Mouse (Mus musculus) liver, embryonic 12.5 days (tissue): ENCODE measurements around the gene Fbxw2. TPM values are rescaled to one million over a fixed set of nuclear protein-coding genes. Genes with fewer than 3 reads are reported as not detected.
"Not testable (repeated sequence)": the region's sequence is repeated elsewhere in the genome, so short reads cannot be mapped to it uniquely, and the experiment has no call there.

Experiments
- ATAC-seq: fragments of 200-750 bp; cut with Nextera tagmentation; 2 replicates; pipeline ENCODE4 v1.8.0; 2017; ENCODE audit warnings: moderate number of reproducible peaks, mild to moderate bottlenecking, moderate library complexity
- H3K27ac ChIP-seq: fragments of 300-500 bp; sonication (generic); 2 replicates; pipeline ENCODE4 v1.5.1; 2016; ENCODE audit warnings: mild to moderate bottlenecking
- H3K27me3 ChIP-seq: fragments of 300-500 bp; sonication (generic); replicated peaks from 2 replicates; pipeline ENCODE4 v1.6.1; 2016; ENCODE audit warnings: mild to moderate bottlenecking, moderate library complexity
- H3K36me3 ChIP-seq: fragments of 300-500 bp; sonication (generic); 2 replicates; pipeline ENCODE4 v1.6.1; 2016; ENCODE audit warnings: mild to moderate bottlenecking, moderate library complexity
- H3K4me1 ChIP-seq: fragments of 300-500 bp; sonication (generic); 2 replicates; pipeline ENCODE4 v1.6.1; 2016
- H3K4me2 ChIP-seq: fragments of 300-500 bp; sonication (generic); 2 replicates; pipeline ENCODE4 v1.6.1; 2016; ENCODE audit warnings: mild to moderate bottlenecking, moderate library complexity
- H3K4me3 ChIP-seq: fragments of 300-500 bp; sonication (generic); 2 replicates; pipeline ENCODE4 v1.5.1; 2016; ENCODE audit warnings: mild to moderate bottlenecking, moderate library complexity
- H3K9ac ChIP-seq: fragments of 300-500 bp; sonication (generic); 2 replicates; pipeline ENCODE4 v1.6.1; 2016; ENCODE audit warnings: mild to moderate bottlenecking, moderate library complexity
- H3K9me3 ChIP-seq: fragments of 300-500 bp; sonication (generic); replicated peaks from 2 replicates; pipeline ENCODE4 v1.6.1; 2016; ENCODE audit warnings: mild to moderate bottlenecking, moderate library complexity
- WGBS: fragments of 180-500 bp; shearing (Covaris S2); methylation state at CpG from one replicate; pipeline ENCODE4 v1.1.7; 2016; ENCODE audit not compliant: insufficient replicate concordance; 5-methylcytosine and 5-hydroxymethylcytosine counted together
- polyA plus RNA-seq: library from polyadenylated mRNA; unstranded; fragments of >200 nt; fragmentation: Nextera tagmentation; extraction: Ambion mirVana; gene quantifications from 2 replicates; pipeline ENCODE4 v1.2.1, GENCODE M21; 2016

Fbxw2 gene
- polyA plus RNA-seq: 68.6 and 71.9 TPM in 2 replicates

GRCm38 (mm10) chr2:34825827-34826459 is at the start of gene Fbxw2:
Gene Fbxw2, minus strand, starts transcription at chr2:34826311.
- Histone ChIP-seq H3K27me3 (0 out of 2 replicates have a peak, but pooled peaks cover 3% of the 10 kb centered on the region), H3K4me2 (peak within 1 kb of the TSS; percentile 82), H3K9me3 (no peaks in the 10 kb centered on the region), H3K4me3 (peak within 1 kb of the TSS; percentile 98), H3K36me3 (peaks cover 26% of the 10 kb centered on the region), H3K27ac (peak within 1 kb of the TSS; percentile 93), H3K9ac (peak within 1 kb of the TSS; percentile 98), H3K4me1 (peaks cover 46% of the 10 kb centered on the region)
- ATAC-seq: peak; percentile 93
- WGBS: under 1% methylated on average over 56 of the region's 57 CpGs

DNA sequence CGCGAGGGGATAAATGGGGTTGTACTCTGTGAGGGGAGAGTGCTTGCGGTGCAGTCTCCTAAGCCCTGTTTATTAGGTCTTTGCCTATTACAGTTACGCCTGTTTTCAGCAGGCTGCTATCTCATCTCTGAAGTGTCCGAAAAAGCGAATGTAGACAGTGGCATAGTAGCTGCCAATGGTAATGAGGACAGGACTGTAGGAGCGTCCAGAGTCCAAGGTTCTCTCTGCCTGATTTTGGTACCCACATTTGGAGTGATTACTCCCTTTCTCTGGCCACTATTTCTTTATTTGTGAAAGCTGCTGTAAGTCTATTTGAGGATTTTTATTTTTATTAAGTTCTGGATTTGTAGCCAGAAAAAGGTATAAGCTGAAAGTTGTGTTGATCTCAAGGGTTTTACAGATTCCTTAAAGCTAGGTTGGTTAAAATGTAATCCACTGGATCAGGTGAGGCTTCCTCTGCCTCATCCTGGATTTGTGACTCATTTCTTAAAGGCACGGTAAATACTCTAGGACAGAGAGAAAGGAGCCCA is 48.8 kb upstream of the Fbxw2 start, which contains the start of gene Psmd5:
Gene Psmd5, minus strand, starts transcription at position 153 of the 530 bp plus-strand sequence.
- WGBS: 22% methylated on average over 8 of the region's 8 CpGs
- no peak within 1 kb of the TSS; the same call in 1 of the 2 replicates for H3K9ac ChIP-seq
- no peak for ATAC-seq
- H3K27ac ChIP-seq: peak within 1 kb of the TSS; percentile 10; the same call in 1 of the 2 replicates
- H3K4me1 ChIP-seq: peaks cover 18% of the 10 kb centered on the region
- no peaks in the 10 kb centered on the region for H3K9me3 ChIP-seq
- peaks cover 65% of the 10 kb centered on the region for H3K27me3 ChIP-seq
- H3K4me2 ChIP-seq: peak within 1 kb of the TSS; percentile 44
- no peaks in the 10 kb centered on the region for H3K36me3 ChIP-seq
- H3K4me3 ChIP-seq: peak within 1 kb of the TSS; percentile 34

- WGBS: 12% methylated on average over 14 of the region's 14 CpGs
- peak within 1 kb of the TSS; percentile 10; the same call in 1 of the 2 replicates for H3K27ac ChIP-seq
- H3K27me3 ChIP-seq: peaks cover 59% of the 10 kb centered on the region
Measured at GRCm38 (mm10) chr2:34874271-34874670, 48.2 kb upstream of the Fbxw2 start, which contains the start of gene Cutal. Gene Cutal, plus strand, starts transcription at chr2:34874396.

GRCm38 (mm10) chr2:34870520-34871474 is 44.7 kb upstream of the Fbxw2 start:
- WGBS: under 1% methylated on average over 67 of the region's 67 CpGs

More at GRCm38 (mm10) chr2:34874271-34874670, 48.2 kb upstream of the Fbxw2 start, which contains the start of gene Cutal:
- no peak for ATAC-seq
- Histone ChIP-seq H3K36me3 (no peaks in the 10 kb centered on the region), H3K9me3 (no peaks in the 10 kb centered on the region), H3K4me3 (peak within 1 kb of the TSS; percentile 34), H3K9ac (no peak within 1 kb of the TSS; the same call in 1 of the 2 replicates), H3K4me2 (peak within 1 kb of the TSS; percentile 44), H3K4me1 (peaks cover 24% of the 10 kb centered on the region)

GRCm38 (mm10) chr2:34869680-34870079 is 43.6 kb upstream of the Fbxw2 start:
- Histone ChIP-seq H3K9ac (peak overlapping the region; percentile 93), H3K9me3 (no peaks in the 10 kb centered on the region), H3K36me3 (peaks cover 39% of the 10 kb centered on the region), H3K4me2 (peak overlapping the region; percentile 89), H3K27me3 (peaks cover 24% of the 10 kb centered on the region), H3K4me1 (peaks cover 44% of the 10 kb centered on the region), H3K27ac (peak overlapping the region; percentile 98), H3K4me3 (peak overlapping the region; percentile 86)
- WGBS: 14% methylated on average over 5 of the region's 5 CpGs
- peak; percentile 82 for ATAC-seq

More at GRCm38 (mm10) chr2:34870520-34871474, 44.7 kb upstream of the Fbxw2 start:
- Histone ChIP-seq H3K9me3 (no peaks in the 10 kb centered on the region), H3K36me3 (peaks cover 28% of the 10 kb centered on the region), H3K27me3 (peaks cover 32% of the 10 kb centered on the region), H3K9ac (peak overlapping the region; percentile 93), H3K4me3 (peak overlapping the region; percentile 86), H3K4me1 (peaks cover 45% of the 10 kb centered on the region), H3K4me2 (peak overlapping the region; percentile 89), H3K27ac (peak overlapping the region; percentile 98)
- ATAC-seq: peak; percentile 89

DNA sequence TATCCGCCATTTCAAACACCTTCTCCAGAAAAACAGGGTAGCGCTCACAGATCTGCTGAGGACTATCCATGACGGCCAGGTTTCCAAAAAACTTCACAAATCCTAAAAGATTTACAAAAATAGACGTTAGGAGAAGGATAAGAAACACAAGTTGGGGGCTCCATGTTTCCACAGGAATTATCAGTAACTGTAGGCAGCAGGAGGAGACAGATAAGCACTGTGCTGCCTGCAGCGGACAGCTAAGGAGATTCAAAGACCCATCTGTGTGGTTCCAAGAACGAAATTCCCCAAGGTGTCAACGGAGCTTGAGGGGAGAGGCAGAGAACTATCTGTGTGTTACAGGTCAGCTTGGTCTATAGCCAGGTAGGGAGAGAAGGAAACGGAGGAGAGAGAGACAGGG is 31.6 kb upstream of the Fbxw2 start:
- Histone ChIP-seq H3K27me3 (no peaks in the 10 kb centered on the region), H3K36me3 (peaks cover 96% of the 10 kb centered on the region), H3K9me3 (no peaks in the 10 kb centered on the region), H3K4me3 (no peak overlapping the region), H3K4me2 (no peak overlapping the region), H3K27ac (no peak overlapping the region), H3K4me1 (peaks cover 10% of the 10 kb centered on the region), H3K9ac (no peak overlapping the region)
- 49% methylated on average over 8 of the region's 8 CpGs for WGBS
- peak; percentile 49 for ATAC-seq

DNA sequence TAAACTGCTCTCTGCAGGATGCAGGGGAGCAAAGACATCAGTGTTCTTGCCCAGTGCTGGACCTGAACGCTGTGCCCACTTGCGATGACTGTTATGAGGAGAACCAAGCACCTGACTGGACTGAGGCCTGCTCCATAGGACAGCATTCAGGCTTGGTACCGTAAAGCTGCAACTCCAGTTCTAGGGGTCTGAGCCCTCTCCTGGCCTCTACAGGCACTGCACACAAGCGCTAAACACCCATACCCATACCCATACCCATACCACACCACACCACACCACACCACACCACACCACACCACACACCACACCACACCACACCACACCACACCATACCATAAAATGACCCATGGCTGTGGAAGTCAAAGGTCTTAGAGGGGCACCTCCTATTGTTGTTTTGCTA is 29.2 kb upstream of the Fbxw2 start:
- ATAC-seq: no peak
- Histone ChIP-seq H3K4me2 (no peak overlapping the region), H3K27ac (no peak overlapping the region), H3K9me3 (no peaks in the 10 kb centered on the region), H3K27me3 (no peaks in the 10 kb centered on the region), H3K4me1 (peaks cover 10% of the 10 kb centered on the region), H3K4me3 (no peak overlapping the region), H3K9ac (no peak overlapping the region), H3K36me3 (peaks cover 100% of the 10 kb centered on the region)
- WGBS: 96% methylated on average over 4 of the region's 4 CpGs

DNA sequence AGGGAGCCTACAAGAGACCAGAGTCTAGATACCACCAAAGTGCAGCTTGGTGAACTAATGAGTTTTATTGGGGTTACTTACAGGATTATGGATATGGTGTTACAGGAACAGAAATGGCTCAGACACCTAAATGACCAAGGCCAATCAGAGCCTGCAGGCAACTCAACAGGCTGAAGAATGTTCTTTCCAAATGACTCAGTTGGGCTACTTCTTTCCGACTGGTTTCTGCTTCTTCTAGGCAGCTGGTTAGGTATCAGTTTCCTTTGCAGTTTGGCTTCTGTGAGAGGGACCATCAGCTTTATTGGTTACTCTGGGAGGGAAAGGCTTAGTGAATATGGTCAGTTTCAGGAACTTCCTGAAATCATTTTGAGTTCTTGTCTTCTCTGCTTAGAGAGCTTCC is 21.6 kb upstream of the Fbxw2 start:
- Histone ChIP-seq H3K36me3 (peaks cover 39% of the 10 kb centered on the region), H3K9me3 (no peaks in the 10 kb centered on the region), H3K9ac (no peak overlapping the region), H3K27ac (no peak overlapping the region), H3K4me2 (no peak overlapping the region), H3K4me1 (no peaks in the 10 kb centered on the region), H3K4me3 (no peak overlapping the region), H3K27me3 (0 out of 2 replicates have a peak, but pooled peaks cover 3% of the 10 kb centered on the region)
- ATAC-seq: no peak
- 81% methylated on average over 1 of the region's 1 CpGs for WGBS

- ATAC-seq: no peak
- Histone ChIP-seq H3K4me1 (no peaks in the 10 kb centered on the region), H3K36me3 (no peaks in the 10 kb centered on the region), H3K9ac (no peak overlapping the region), H3K9me3 (no peaks in the 10 kb centered on the region), H3K27ac (no peak overlapping the region), H3K4me2 (no peak overlapping the region), H3K27me3 (peaks cover 3% of the 10 kb centered on the region; the same call in 1 of the 2 replicates), H3K4me3 (no peak overlapping the region)
- WGBS: 72% methylated on average over 11 of the region's 11 CpGs
Measured at GRCm38 (mm10) chr2:34843211-34843939, 17.3 kb upstream of the Fbxw2 start.

- Histone ChIP-seq H3K36me3 (no peaks in the 10 kb centered on the region), H3K9me3 (no peaks in the 10 kb centered on the region), H3K4me1 (no peaks in the 10 kb centered on the region), H3K27ac (no peak overlapping the region), H3K27me3 (peaks cover 7% of the 10 kb centered on the region; the same call in 1 of the 2 replicates), H3K4me3 (no peak overlapping the region), H3K4me2 (no peak overlapping the region), H3K9ac (no peak overlapping the region)
- ATAC-seq: no peak
- 86% methylated on average over 8 of the region's 8 CpGs for WGBS
Measured at GRCm38 (mm10) chr2:34841706-34842105, 15.6 kb upstream of the Fbxw2 start.

DNA sequence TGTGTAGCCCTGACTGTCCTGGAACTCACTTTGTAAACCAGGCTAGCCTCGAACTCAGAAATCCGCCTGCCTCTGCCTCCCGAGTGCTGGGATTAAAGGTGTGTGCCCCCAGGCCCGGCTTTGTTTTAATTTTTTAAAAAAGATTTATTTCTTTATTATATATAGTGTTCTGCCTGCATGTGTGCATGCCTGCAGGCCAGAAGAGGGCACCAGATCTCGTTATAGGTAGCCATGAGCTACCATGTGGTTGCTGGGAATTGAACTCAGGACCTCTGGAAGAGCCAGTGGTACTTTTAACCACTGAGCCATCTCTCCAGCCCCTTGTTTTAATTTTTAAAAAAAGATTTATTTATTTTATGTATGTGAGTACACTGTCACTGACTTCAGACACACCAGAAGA is 14.0 kb upstream of the Fbxw2 start:
- H3K4me3 ChIP-seq, H3K4me1 ChIP-seq, H3K36me3 ChIP-seq, H3K27ac ChIP-seq, H3K9ac ChIP-seq, H3K9me3 ChIP-seq, ATAC-seq, H3K4me2 ChIP-seq: not testable (repeated sequence)
- WGBS: 67% methylated on average over 5 of the region's 5 CpGs
- peaks cover 19% of the 10 kb centered on the region; the same call in 1 of the 2 replicates for H3K27me3 ChIP-seq
